Mouse (Mus musculus): Measurements from ENCODE around the gene Slc12a3. TPM values are rescaled to one million over a fixed set of nuclear protein-coding genes. Genes with fewer than 3 reads are reported as not detected.

Slc12a3 gene
- polyA plus RNA-seq, 1 experiment from 2014 or later = 0.46 TPM

GRCm38 (mm10) chr8:94372955-94373599, 44.1 kb downstream of the Slc12a3 start:
- WGBS (ENCODE audit: insufficient replicate concordance) = 46% methylated on average over 6 of the region's 6 CpGs
- Histone ChIP-seq H3K36me3 (ENCODE audit: control insufficient read depth, insufficient read depth) (no peaks in the 10 kb centered on the region), H3K4me2 (ENCODE audit: low read depth, low read length) (no peak overlapping the region), H3K4me1 (ENCODE audit: control insufficient read depth, low read depth, low read length) (peaks cover 19% of the 10 kb centered on the region), H3K27ac (ENCODE audit: low read length) (no peak overlapping the region), H3K9me3 (replicated peaks; ENCODE audit: control insufficient read depth, low read length) (no peaks in the 10 kb centered on the region), H3K27me3 (ENCODE audit: control insufficient read depth, insufficient read depth, low read depth, low read length) (no peaks in the 10 kb centered on the region), H3K9ac (ENCODE audit: low read depth, low read length) (no peak overlapping the region), H3K4me3 (ENCODE audit: low read depth, low read length) (no peak overlapping the region)
- ATAC-seq (ENCODE audit: low read depth) = no peak

- WGBS (ENCODE audit: insufficient replicate concordance) = 8% methylated on average over 3 of the region's 3 CpGs
- peak overlapping the region; percentile 9; the same call in 1 of the 2 replicates for H3K9ac ChIP-seq (ENCODE audit: low read depth, low read length)
Observed at GRCm38 (mm10) chr8:94375551-94375991, 46.6 kb downstream of the Slc12a3 start.

GRCm38 (mm10) chr8:94376176-94376575, 47.2 kb downstream of the Slc12a3 start:
- WGBS (ENCODE audit: insufficient replicate concordance) = 65% methylated on average over 3 of the region's 3 CpGs
- Histone ChIP-seq H3K4me1 (ENCODE audit: control insufficient read depth, low read depth, low read length) (peaks cover 19% of the 10 kb centered on the region), H3K27me3 (ENCODE audit: control insufficient read depth, insufficient read depth, low read depth, low read length) (no peaks in the 10 kb centered on the region), H3K27ac (ENCODE audit: low read length) (peak overlapping the region; percentile 68), H3K4me2 (ENCODE audit: low read depth, low read length) (peak overlapping the region; percentile 46; the same call in 1 of the 2 replicates), H3K4me3 (ENCODE audit: low read depth, low read length) (no peak overlapping the region), H3K9me3 (replicated peaks; ENCODE audit: control insufficient read depth, low read length) (no peaks in the 10 kb centered on the region), H3K9ac (ENCODE audit: low read depth, low read length) (no peak overlapping the region), H3K36me3 (ENCODE audit: control insufficient read depth, insufficient read depth) (no peaks in the 10 kb centered on the region)
- no peak for ATAC-seq (ENCODE audit: low read depth)

More at GRCm38 (mm10) chr8:94375551-94375991, 46.6 kb downstream of the Slc12a3 start:
- peaks cover 19% of the 10 kb centered on the region for H3K4me1 ChIP-seq (ENCODE audit: control insufficient read depth, low read depth, low read length)
- H3K9me3 ChIP-seq (replicated peaks; ENCODE audit: control insufficient read depth, low read length) = no peaks in the 10 kb centered on the region
- peak overlapping the region; percentile 46 for H3K4me2 ChIP-seq (ENCODE audit: low read depth, low read length)
- peak; percentile 58 for ATAC-seq (ENCODE audit: low read depth)
- H3K27ac ChIP-seq (ENCODE audit: low read length) = peak overlapping the region; percentile 68
- H3K36me3 ChIP-seq (ENCODE audit: control insufficient read depth, insufficient read depth) = no peaks in the 10 kb centered on the region
- no peak overlapping the region for H3K4me3 ChIP-seq (ENCODE audit: low read depth, low read length)
- no peaks in the 10 kb centered on the region for H3K27me3 ChIP-seq (ENCODE audit: control insufficient read depth, insufficient read depth, low read depth, low read length)

- H3K27me3 ChIP-seq (ENCODE audit: control insufficient read depth, insufficient read depth, low read depth, low read length) = no peaks in the 10 kb centered on the region
- H3K9me3 ChIP-seq (replicated peaks; ENCODE audit: control insufficient read depth, low read length) = no peaks in the 10 kb centered on the region
- ATAC-seq (ENCODE audit: low read depth) = no peak
- H3K4me1 ChIP-seq (ENCODE audit: control insufficient read depth, low read depth, low read length) = peaks cover 19% of the 10 kb centered on the region
- WGBS (ENCODE audit: insufficient replicate concordance) = 84% methylated on average over 2 of the region's 2 CpGs
- H3K27ac ChIP-seq (ENCODE audit: low read length) = peak overlapping the region; percentile 70; the same call in 1 of the 2 replicates
- H3K9ac ChIP-seq (ENCODE audit: low read depth, low read length) = no peak overlapping the region
- H3K36me3 ChIP-seq (ENCODE audit: control insufficient read depth, insufficient read depth) = no peaks in the 10 kb centered on the region
- H3K4me3 ChIP-seq (ENCODE audit: low read depth, low read length) = no peak overlapping the region
- no peak overlapping the region for H3K4me2 ChIP-seq (ENCODE audit: low read depth, low read length)
Observed at GRCm38 (mm10) chr8:94376580-94376979, 47.6 kb downstream of the Slc12a3 start.

GRCm38 (mm10) chr8:94377031-94377430, 48.0 kb downstream of the Slc12a3 start:
- WGBS (ENCODE audit: insufficient replicate concordance) = 72% methylated on average over 4 of the region's 4 CpGs
- H3K27me3 ChIP-seq (ENCODE audit: control insufficient read depth, insufficient read depth, low read depth, low read length) = no peaks in the 10 kb centered on the region
- H3K4me1 ChIP-seq (ENCODE audit: control insufficient read depth, low read depth, low read length) = peaks cover 19% of the 10 kb centered on the region
- no peak for ATAC-seq (ENCODE audit: low read depth)
- H3K4me3 ChIP-seq (ENCODE audit: low read depth, low read length) = no peak overlapping the region
- no peaks in the 10 kb centered on the region for H3K36me3 ChIP-seq (ENCODE audit: control insufficient read depth, insufficient read depth)
- H3K4me2 ChIP-seq (ENCODE audit: low read depth, low read length) = no peak overlapping the region
- peak overlapping the region; percentile 70 for H3K27ac ChIP-seq (ENCODE audit: low read length)
- no peak overlapping the region for H3K9ac ChIP-seq (ENCODE audit: low read depth, low read length)
- H3K9me3 ChIP-seq (replicated peaks; ENCODE audit: control insufficient read depth, low read length) = no peaks in the 10 kb centered on the region

GRCm38 (mm10) chr8:94377714-94378205, 48.8 kb downstream of the Slc12a3 start:
- Histone ChIP-seq H3K4me3 (ENCODE audit: low read depth, low read length) (peak overlapping the region; percentile 14), H3K4me2 (ENCODE audit: low read depth, low read length) (no peak overlapping the region)

GRCm38 (mm10) chr8:94378763-94379415, 49.9 kb downstream of the Slc12a3 start:
- WGBS (ENCODE audit: insufficient replicate concordance) = 73% methylated on average over 15 of the region's 15 CpGs
- Histone ChIP-seq H3K9ac (ENCODE audit: low read depth, low read length) (peak overlapping the region; percentile 55), H3K36me3 (ENCODE audit: control insufficient read depth, insufficient read depth) (no peaks in the 10 kb centered on the region), H3K4me3 (ENCODE audit: low read depth, low read length) (peak overlapping the region; percentile 41), H3K4me1 (ENCODE audit: control insufficient read depth, low read depth, low read length) (peaks cover 22% of the 10 kb centered on the region), H3K9me3 (replicated peaks; ENCODE audit: control insufficient read depth, low read length) (no peaks in the 10 kb centered on the region), H3K27ac (ENCODE audit: low read length) (no peak overlapping the region), H3K27me3 (ENCODE audit: control insufficient read depth, insufficient read depth, low read depth, low read length) (no peaks in the 10 kb centered on the region), H3K4me2 (ENCODE audit: low read depth, low read length) (peak overlapping the region; percentile 37)
- ATAC-seq (ENCODE audit: low read depth) = no peak

More at GRCm38 (mm10) chr8:94377714-94378205, 48.8 kb downstream of the Slc12a3 start:
- H3K27ac ChIP-seq (ENCODE audit: low read length) = peak overlapping the region; percentile 89
- no peaks in the 10 kb centered on the region for H3K27me3 ChIP-seq (ENCODE audit: control insufficient read depth, insufficient read depth, low read depth, low read length)
- peak; percentile 82 for ATAC-seq (ENCODE audit: low read depth)
- no peaks in the 10 kb centered on the region for H3K36me3 ChIP-seq (ENCODE audit: control insufficient read depth, insufficient read depth)
- H3K4me1 ChIP-seq (ENCODE audit: control insufficient read depth, low read depth, low read length) = peaks cover 19% of the 10 kb centered on the region
- H3K9me3 ChIP-seq (replicated peaks; ENCODE audit: control insufficient read depth, low read length) = no peaks in the 10 kb centered on the region
- 62% methylated on average over 11 of the region's 11 CpGs for WGBS (ENCODE audit: insufficient replicate concordance)
- H3K9ac ChIP-seq (ENCODE audit: low read depth, low read length) = peak overlapping the region; percentile 9

- Histone ChIP-seq H3K4me3 (ENCODE audit: low read depth, low read length) (no peak overlapping the region; the same call in none of the 2 replicates), H3K36me3 (ENCODE audit: control insufficient read depth, insufficient read depth) (no peaks in the 10 kb centered on the region), H3K9me3 (replicated peaks; ENCODE audit: control insufficient read depth, low read length) (no peaks in the 10 kb centered on the region), H3K9ac (ENCODE audit: low read depth, low read length) (no peak overlapping the region), H3K4me2 (ENCODE audit: low read depth, low read length) (peak overlapping the region; percentile 37), H3K27ac (ENCODE audit: low read length) (no peak overlapping the region), H3K4me1 (ENCODE audit: control insufficient read depth, low read depth, low read length) (peaks cover 29% of the 10 kb centered on the region), H3K27me3 (ENCODE audit: control insufficient read depth, insufficient read depth, low read depth, low read length) (no peaks in the 10 kb centered on the region)
- ATAC-seq (ENCODE audit: low read depth) = no peak
- WGBS (ENCODE audit: insufficient replicate concordance) = 82% methylated on average over 9 of the region's 9 CpGs
Observed at GRCm38 (mm10) chr8:94379686-94380085, 50.7 kb downstream of the Slc12a3 start.

- 0 out of 2 replicates have a peak overlapping the region, but pooled peaks have one; percentile 11 for H3K9ac ChIP-seq (ENCODE audit: low read depth, low read length)
- no peak overlapping the region for H3K4me3 ChIP-seq (ENCODE audit: low read depth, low read length)
- H3K9me3 ChIP-seq (replicated peaks; ENCODE audit: control insufficient read depth, low read length) = no peaks in the 10 kb centered on the region
- no peaks in the 10 kb centered on the region for H3K27me3 ChIP-seq (ENCODE audit: control insufficient read depth, insufficient read depth, low read depth, low read length)
- peaks cover under 1% of the 10 kb centered on the region; the same call in 1 of the 2 replicates for H3K36me3 ChIP-seq (ENCODE audit: control insufficient read depth, insufficient read depth)
- H3K4me2 ChIP-seq (ENCODE audit: low read depth, low read length) = peak overlapping the region; percentile 14; the same call in 1 of the 2 replicates
- 36% methylated on average over 7 of the region's 7 CpGs for WGBS (ENCODE audit: insufficient replicate concordance)
- H3K27ac ChIP-seq (ENCODE audit: low read length) = peak overlapping the region; percentile 93; the same call in 1 of the 2 replicates
- no peak for ATAC-seq (ENCODE audit: low read depth)
- H3K4me1 ChIP-seq (ENCODE audit: control insufficient read depth, low read depth, low read length) = peaks cover 31% of the 10 kb centered on the region
Observed at GRCm38 (mm10) chr8:94384166-94384565, 55.2 kb downstream of the Slc12a3 start.
